Comparison of ENCODE assay signal across 8 mouse cellular contexts in the genomic region with DNA sequence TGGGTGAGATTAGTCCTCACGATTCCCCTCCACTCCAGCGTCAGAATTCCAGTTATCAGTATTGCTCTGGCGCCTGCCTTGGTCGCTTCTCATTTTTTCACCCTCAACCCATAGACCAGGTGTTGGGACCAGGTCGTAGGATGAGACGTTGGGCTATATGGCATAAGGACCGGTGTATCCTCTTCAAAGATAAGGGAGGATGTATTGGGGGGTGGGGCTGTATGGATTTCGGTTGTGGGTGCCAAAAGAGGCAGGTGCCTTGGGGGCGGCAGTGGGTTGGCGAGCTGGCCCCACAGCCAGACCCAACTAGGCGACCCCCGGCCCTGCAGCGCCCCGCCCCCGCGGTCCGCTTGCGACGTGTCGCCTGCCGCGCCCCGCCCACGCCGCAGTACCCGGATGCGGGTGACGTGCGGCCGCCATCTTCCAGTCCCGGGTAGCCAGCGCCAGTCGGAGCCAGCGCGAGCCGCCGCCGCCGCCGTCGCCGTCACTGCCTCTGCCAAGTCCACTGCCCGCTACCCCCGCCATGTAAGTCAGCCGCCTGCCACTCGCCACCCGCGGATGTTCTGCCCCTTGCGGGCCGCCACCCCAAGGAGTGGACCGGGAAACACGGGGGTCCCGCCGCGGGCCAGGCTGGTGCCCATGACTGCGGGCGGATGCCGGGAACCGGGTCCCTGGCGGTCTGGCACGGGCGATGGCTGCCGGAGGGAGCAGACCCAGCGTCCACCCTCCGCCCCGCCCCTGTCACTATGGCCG. TPM values are rescaled to one million over a fixed set of nuclear protein-coding genes. Genes with fewer than 3 reads are reported as not detected.
DNase-seq lines count a peak whose midpoint lies in the region; ATAC-seq and TF ChIP-seq lines count a peak whose summit lies in the region.

A gene (plus strand): TSS at position 388 of the 753 bp plus-strand sequence.

- peak within 1 kb of the TSS; percentile 83 to 99 for H3K4me3 ChIP-seq in ES-E14 (ENCODE audit: insufficient read depth in 1 of 2, low read depth in 1 of 2, low read length in 2 of 2, poor library complexity in 1 of 2, severe bottlenecking in 1 of 2)

- H3K27ac ChIP-seq in ES-E14 (ENCODE audit: insufficient read depth, low read depth, low read length, poor library complexity, severe bottlenecking) = peak within 1 kb of the TSS; percentile 5; the same call in 1 of the 2 replicates

- ATAC-seq in frontal cortex, adult (ENCODE audit: low TSS enrichment) = peak; percentile 47
- peak; percentile 44 to 68; a peak in 3 of 4 replicates for ATAC-seq in hematopoietic stem cell, adult 5-6 weeks (replicated peaks in 1 of 2; ENCODE audit: insufficient read depth in 1 of 2, low FRiP score in 2 of 2, low TSS enrichment in 1 of 2, low read depth in 1 of 2, poor library complexity in 2 of 2, severe bottlenecking in 2 of 2)

- in situ Hi-C loops in ES-E14 (cut with MboI; ENCODE audit: low sequenced_read_pairs in 2 of 2, unreplicated experiment in 2 of 2) = no loop called here

- no peaks in the 10 kb centered on the region for H3K9me3 ChIP-seq in ES-E14 (ENCODE audit: control insufficient read depth, insufficient read depth, low read depth, low read length)

- peak; percentile 66 for DNase-seq in ES-E14 (ENCODE audit: low read depth, low spot score)
- DNase-seq in cerebellum, adult 8-10 months = peak; percentile 93
- DNase-seq in layer of hippocampus, postnatal 10 days (ENCODE audit: low spot score in 2 of 2) = peak; percentile 94 to 96
- DNase-seq in lung, postnatal 10 days = peak; percentile 93
- DNase-seq in ovary, postnatal 14 days (ENCODE audit: low spot score) = peak; percentile 86
- DNase-seq in thymus, postnatal 14 days = peak; percentile 93

- peaks cover 7% of the 10 kb centered on the region; the same call in 1 of the 2 replicates for H3K36me3 ChIP-seq in ES-E14 (ENCODE audit: control insufficient read depth, insufficient read depth, low read length, poor library complexity, severe bottlenecking)

- peaks cover 0 to 26% of the 10 kb centered on the region in 2 experiments; a peak in 1 of 4 replicates for H3K4me1 ChIP-seq in ES-E14 (ENCODE audit: control insufficient read depth in 2 of 2, insufficient read depth in 2 of 2, low read length in 2 of 2, poor library complexity in 1 of 2)

- H3K9ac ChIP-seq in ES-E14 (ENCODE audit: insufficient read depth, low read depth, low read length, poor library complexity, severe bottlenecking) = peak within 1 kb of the TSS; percentile 89

TF ChIP-seq in ES-E14, 5 proteins besides CTCF, POLR2A, EP300 and RAD21:
- no peak for TF ChIP-seq CHD2 (IDR thresholded peaks at IDR 0.05; ENCODE audit: low read depth, low read length)
- TF ChIP-seq ZC3H11A (IDR thresholded peaks at IDR 0.05; ENCODE audit: borderline replicate concordance, low read depth, low read length) = no peak
- 0 out of 2 replicates have a peak, but pooled peaks have one; percentile 23 for TF ChIP-seq HCFC1 (IDR thresholded peaks at IDR 0.05; ENCODE audit: borderline replicate concordance, insufficient read depth, low read length)
- no peak for TF ChIP-seq MAFK (IDR thresholded peaks at IDR 0.05; ENCODE audit: insufficient read depth, low read depth, low read length)
TF ChIP-seq in ES-E14: peak in this region for 1.

RNA-seq across cellular contexts. Expression of the gene that starts here (rescaled TPM):
- 7.1 and 9.0 TPM in 2 replicates for total RNA-seq in ES-E14 (2012; rRNA removed)
- total RNA-seq in hematopoietic stem cell, adult 5-6 weeks (2017) = 20.9 and 22.5 TPM in 2 replicates
- 1,000 to 10,000 TPM in 1 of 2 experiments, 100 to 1,000 TPM in 1; 909 to 1,029 TPM for total RNA-seq in layer of hippocampus, postnatal 10 days (2021)

Comparison
In these comparisons a context has a peak if more than half of its experiments do, and no peak if none do; other contexts are left out.
1. Peak in every context shown above with its lines: DNase-seq, ATAC-seq, H3K4me3 ChIP-seq and H3K27ac ChIP-seq.
2. RNA of the gene that starts here (total RNA-seq): 909 to 1,029 TPM in layer of hippocampus, postnatal 10 days; 20.9 to 22.5 TPM in hematopoietic stem cell, adult 5-6 weeks and 7.1 to 9.0 TPM in ES-E14; every median in the first group is over 10 times any median in the second.